Mouse (Mus musculus): ENCODE data around the gene Trpm2. TPM values are rescaled to one million over a fixed set of nuclear protein-coding genes. Genes with fewer than 3 reads are reported as not detected.

Gene Trpm2
- polyA plus RNA-seq, 1 experiment: 1.2 TPM

- no peaks in the 10 kb centered on the region for H3K4me1 ChIP-seq (ENCODE audit: control insufficient read depth, insufficient read depth, low read length)
- H3K27ac ChIP-seq (ENCODE audit: insufficient read depth, low read depth, low read length): no peak within 1 kb of the TSS
- 62% methylated on average over 7 of the region's 7 CpGs for WGBS
- no peak for TF ChIP-seq CTCF (conservative IDR thresholded peaks at IDR 0.05; ENCODE audit: insufficient read depth, insufficient read length, low read depth, low read length)
- no peak for TF ChIP-seq POLR2A (IDR thresholded peaks at IDR 0.05; ENCODE audit: low read depth, low read length)
- H3K27me3 ChIP-seq (replicated peaks; ENCODE audit: control insufficient read depth, insufficient read depth, low read length): no peaks in the 10 kb centered on the region
- H3K4me3 ChIP-seq (ENCODE audit: insufficient read depth, low read depth, low read length): no peak within 1 kb of the TSS
- no peaks in the 10 kb centered on the region for H3K36me3 ChIP-seq (ENCODE audit: control insufficient read depth, insufficient read depth, low read length)
- DNase-seq: no peak
Observed at GRCm38 (mm10) chr10:77861675-77862074, 108.7 kb downstream of the Trpm2 start, which contains the start of gene Gm3285. Gene Gm3285, plus strand, starts transcription at chr10:77861975.

Other genes with a start within 250 kb of the Trpm2 start
- not detected in 2 replicates for gene Krtap12-1, start 250.0 kb downstream of the Trpm2 start, polyA plus RNA-seq (2012; rRNA removed)
- not detected in 2 replicates for gene Gm10100, start 244.1 kb downstream of the Trpm2 start, polyA plus RNA-seq (2012; rRNA removed)
- gene Gm18596, start 227.9 kb downstream of the Trpm2 start, polyA plus RNA-seq (2012; rRNA removed): not detected in 2 replicates
- gene Gm9736, start 219.2 kb downstream of the Trpm2 start, polyA plus RNA-seq (2012; rRNA removed): not detected in 2 replicates
- gene Gm3233, start 210.9 kb downstream of the Trpm2 start, polyA plus RNA-seq (2012; rRNA removed): not detected in 2 replicates
- gene Gm3238, start 199.2 kb downstream of the Trpm2 start, polyA plus RNA-seq (2012; rRNA removed): not detected in 2 replicates
- not detected in 2 replicates for gene Gm7138, start 193.6 kb downstream of the Trpm2 start, polyA plus RNA-seq (2012; rRNA removed)
- not detected in 2 replicates for gene Gm3250, start 188.0 kb downstream of the Trpm2 start, polyA plus RNA-seq (2012; rRNA removed)
- gene Gm7137, start 182.4 kb downstream of the Trpm2 start, polyA plus RNA-seq (2012; rRNA removed): not detected in 2 replicates
- not detected in 2 replicates for gene Gm9639, start 175.5 kb downstream of the Trpm2 start, polyA plus RNA-seq (2012; rRNA removed)
- not detected in 2 replicates for gene Gm19668, start 171.4 kb downstream of the Trpm2 start, polyA plus RNA-seq (2012; rRNA removed)
- not detected in 2 replicates for gene Gm9507, start 158.7 kb downstream of the Trpm2 start, polyA plus RNA-seq (2012; rRNA removed)
- not detected in 2 replicates for gene Gm2696, start 155.9 kb downstream of the Trpm2 start, polyA plus RNA-seq (2012; rRNA removed)
- not detected in 2 replicates for gene Krtap10-4, start 143.5 kb downstream of the Trpm2 start, polyA plus RNA-seq (2012; rRNA removed)
- gene Krtap10-10, start 134.6 kb downstream of the Trpm2 start, polyA plus RNA-seq (2012; rRNA removed): not detected in 2 replicates
- gene Gm36176, start 123.8 kb downstream of the Trpm2 start, polyA plus RNA-seq (2012; rRNA removed): not detected in 2 replicates
- not detected in 2 replicates for gene Gm10318, start 117.7 kb downstream of the Trpm2 start, polyA plus RNA-seq (2012; rRNA removed)
- not detected in 2 replicates for gene Gm3285, start 108.6 kb downstream of the Trpm2 start, polyA plus RNA-seq (2012; rRNA removed)
- 8.4 and 8.6 TPM in 2 replicates for gene Lrrc3, start 68.0 kb downstream of the Trpm2 start, polyA plus RNA-seq (2012; rRNA removed)
- 60.5 and 75.3 TPM in 2 replicates for gene 1810043G02Rik, start 8.0 kb upstream of the Trpm2 start, polyA plus RNA-seq (2012; rRNA removed)
- 100 and 107 TPM in 2 replicates for gene Pfkl, start 39.5 kb upstream of the Trpm2 start, polyA plus RNA-seq (2012; rRNA removed)
- 0.34 and 1.1 TPM in 2 replicates for gene Dnmt3l, start 71.4 kb upstream of the Trpm2 start, polyA plus RNA-seq (2012; rRNA removed)
- 0.23 and 0.41 TPM in 2 replicates for gene Aire, start 73.0 kb upstream of the Trpm2 start, polyA plus RNA-seq (2012; rRNA removed)
- 13.3 and 19.0 TPM in 2 replicates for gene Icosl, start 98.7 kb upstream of the Trpm2 start, polyA plus RNA-seq (2012; rRNA removed)
- 283 and 352 TPM in 2 replicates for gene D10Jhu81e, start 199.2 kb upstream of the Trpm2 start, polyA plus RNA-seq (2012; rRNA removed)
- 7.9 and 8.2 TPM in 2 replicates for gene Pwp2, start 214.6 kb upstream of the Trpm2 start, polyA plus RNA-seq (2012; rRNA removed)